Comparison of ENCODE assay signal across 12 mouse cellular contexts in genomic region chr2:109996411-109996810, GRCm38 (mm10). TPM values are rescaled to one million over a fixed set of nuclear protein-coding genes. Genes with fewer than 3 reads are reported as not detected.
A peak's percentile ranks its signal among the peaks of the same experiment; 100 is the strongest.
DNase-seq lines count a peak whose midpoint lies in the region; ATAC-seq lines count a peak whose summit lies in the region.
"Had no signal": no experiment of that assay in that cellular context is flagged by ENCODE, and none has a peak within 500 bp of the region (broad histone marks: within the 10 kb centered on the region; RNA-seq: fewer than 3 reads in every experiment).

No protein-coding gene starts in this region.

- H3K4me1 ChIP-seq in limb, embryonic 11.5 days (ENCODE audit: control insufficient read depth, insufficient read depth, low read length): 0 out of 2 replicates have a peak, but pooled peaks cover 7% of the 10 kb centered on the region
- H3K4me1 ChIP-seq in limb, embryonic 10.5 days: peaks cover 39% of the 10 kb centered on the region
- H3K4me1 ChIP-seq in heart, embryonic 14.5 days (ENCODE audit: control insufficient read depth in 2 of 2, insufficient read depth in 2 of 2, low read length in 2 of 2): peaks cover 7 to 22% of the 10 kb centered on the region in 2 experiments
- H3K4me1 ChIP-seq: forebrain, embryonic 13.5 days had no signal

- H3K27ac ChIP-seq in limb, embryonic 11.5 days (replicated peaks; ENCODE audit: low read depth, low read length): no peak overlapping the region
- no peak overlapping the region for H3K27ac ChIP-seq in limb, embryonic 10.5 days
- peak overlapping the region; percentile 12 to 21; a peak in 1 of 4 replicates for H3K27ac ChIP-seq in heart, embryonic 14.5 days (replicated peaks in 1 of 2; ENCODE audit: control insufficient read depth in 1 of 2, insufficient read depth in 1 of 2, low read depth in 2 of 2, low read length in 2 of 2)
- H3K27ac ChIP-seq: forebrain, embryonic 13.5 days; midbrain, embryonic 10.5 days had no signal

- H3K4me2 ChIP-seq in limb, embryonic 11.5 days (ENCODE audit: low read depth, severe bottlenecking): no peak overlapping the region
- peak overlapping the region; percentile 39 for H3K4me2 ChIP-seq in heart, embryonic 14.5 days (ENCODE audit: low read length)
- H3K4me2 ChIP-seq: forebrain, embryonic 13.5 days had no signal

- no peaks in the 10 kb centered on the region for H3K27me3 ChIP-seq in limb, embryonic 11.5 days (ENCODE audit: control insufficient read depth, insufficient read depth, low read length)
- no peaks in the 10 kb centered on the region for H3K27me3 ChIP-seq in limb, embryonic 10.5 days (ENCODE audit: low read depth, poor library complexity, severe bottlenecking)
- H3K27me3 ChIP-seq in heart, embryonic 14.5 days (ENCODE audit: control insufficient read depth, insufficient read depth, low read length): no peaks in the 10 kb centered on the region

- H3K4me3 ChIP-seq in limb, embryonic 11.5 days (ENCODE audit: low read depth, low read length): no peak overlapping the region
- no peak overlapping the region for H3K4me3 ChIP-seq in limb, embryonic 10.5 days
- H3K4me3 ChIP-seq in heart, embryonic 14.5 days (ENCODE audit: control insufficient read depth in 1 of 2, insufficient read depth in 1 of 2, low read depth in 1 of 2, low read length in 2 of 2): no peak overlapping the region
- H3K4me3 ChIP-seq: forebrain, embryonic 13.5 days; midbrain, embryonic 10.5 days had no signal

- H3K9ac ChIP-seq in limb, embryonic 11.5 days (ENCODE audit: low read length): no peak overlapping the region
- no peak overlapping the region for H3K9ac ChIP-seq in heart, embryonic 14.5 days (ENCODE audit: low read length)
- H3K9ac ChIP-seq: forebrain, embryonic 13.5 days had no signal

- H3K9me3 ChIP-seq in limb, embryonic 11.5 days (ENCODE audit: control insufficient read depth, low read length): no peaks in the 10 kb centered on the region
- H3K9me3 ChIP-seq in limb, embryonic 10.5 days (replicated peaks): no peaks in the 10 kb centered on the region
- H3K9me3 ChIP-seq in heart, embryonic 14.5 days (ENCODE audit: control insufficient read depth, low read length): no peaks in the 10 kb centered on the region
- H3K9me3 ChIP-seq: forebrain, embryonic 13.5 days; midbrain, embryonic 10.5 days had no signal

- H3K36me3 ChIP-seq in limb, embryonic 11.5 days (ENCODE audit: control insufficient read depth, insufficient read depth, low read length): 0 out of 2 replicates have a peak, but pooled peaks cover 3% of the 10 kb centered on the region
- H3K36me3 ChIP-seq in limb, embryonic 10.5 days: peaks cover 6% of the 10 kb centered on the region
- H3K36me3 ChIP-seq in heart, embryonic 14.5 days (ENCODE audit: control insufficient read depth, insufficient read depth, low read length): peaks cover 23% of the 10 kb centered on the region

- 0 out of 2 replicates have a peak, but pooled peaks have one; percentile 51 for ATAC-seq in limb, embryonic 11.5 days (ENCODE audit: insufficient number of reproducible peaks, low FRiP score, low TSS enrichment, low read depth)
- peak; percentile 61 for ATAC-seq in common myeloid progenitor, adult 5-6 weeks (replicated peaks; ENCODE audit: low read depth, poor library complexity, severe bottlenecking)
- ATAC-seq in heart, embryonic 14.5 days (ENCODE audit: insufficient number of reproducible peaks, insufficient read depth, low FRiP score, low read depth): no peak
- peak; percentile 68 for ATAC-seq in megakaryocyte progenitor cell, adult 5-6 weeks (replicated peaks; ENCODE audit: poor library complexity)
- ATAC-seq: forebrain, embryonic 13.5 days had no signal

- no peak for DNase-seq in limb, embryonic 11.5 days (ENCODE audit: low spot score)
- DNase-seq in limb, embryonic 10.5 days (ENCODE audit: low spot score): no peak
- no peak for DNase-seq in cerebellum, adult 11 months
- DNase-seq in layer of hippocampus, postnatal 25 days (ENCODE audit: extremely low spot score in 1 of 2, low spot score in 1 of 2): no peak
- no peak for DNase-seq in right cerebral cortex, postnatal 36 days (ENCODE audit: low spot score in 2 of 2)
- DNase-seq: layer of hippocampus, postnatal 36 days; lung, adult 18-20 months had no signal

- WGBS in limb, embryonic 11.5 days: 25% methylated on average over 12 of the region's 12 CpGs
- WGBS in limb, embryonic 10.5 days: 46% methylated on average over 12 of the region's 12 CpGs
- 17% methylated on average over 12 of the region's 12 CpGs for WGBS in heart, embryonic 14.5 days

RNA-seq across cellular contexts. Expression of gene Ccdc34, which starts 21.2 kb away (rescaled TPM):
- 68.2 and 68.8 TPM in 2 replicates for polyA plus RNA-seq in limb, embryonic 11.5 days (2014; fragmentation: Nextera tagmentation; extraction: Ambion mirVana)
- 49.3 and 57.2 TPM in 2 replicates for polyA plus RNA-seq in limb, embryonic 10.5 days (2016; fragmentation: Nextera tagmentation; extraction: Ambion mirVana)
- total RNA-seq in common myeloid progenitor, adult 5-6 weeks (2017): 41.1 and 55.0 TPM in 2 replicates
- 25.4 and 27.8 TPM in 2 replicates for polyA plus RNA-seq in heart, embryonic 14.5 days (2014; fragmentation: Nextera tagmentation; extraction: Ambion mirVana)
- 56.3 and 65.9 TPM in 2 replicates for total RNA-seq in megakaryocyte progenitor cell, adult 5-6 weeks (2015)
- 42.6 and 56.5 TPM in 2 replicates for total RNA-seq in megakaryocyte progenitor cell, adult 5-6 weeks (2017)
- total RNA-seq in layer of hippocampus, postnatal 25 days (2021): 10 to 100 TPM; 17.9 to 21.1 TPM

Comparison
In these comparisons a context has a peak if more than half of its experiments do, and no peak if none do; other contexts are left out.
1. H3K27ac ChIP-seq: peak in heart, embryonic 14.5 days (2 of 2); none in limb, embryonic 11.5 days (single experiment) and limb, embryonic 10.5 days (single experiment).